Mouse (Mus musculus) layer of hippocampus, adult 9-10 months (tissue): ENCODE measurements at regions not wholly inside any gene's neighbourhood (a gene's known extent, or its start where the extent isn't known, plus 50 kb on each side); places are given as distances from the start of the nearest gene placed in this dataset.
A peak's percentile ranks its signal among the peaks of the same experiment; 100 is the strongest.

ENCODE experiments used
- DNase-seq: peaks from one replicate; pipeline ENCODE4 v3.0.0; 2022; ENCODE audit warnings: low spot score

- DNase-seq: no peak
Measured at GRCm38 (mm10) chr7:39866674-39867428, 349.3 kb downstream of the Zfp619 start.

GRCm38 (mm10) chr7:39867451-39867850 lies 349.9 kb downstream of the Zfp619 start:
- DNase-seq: no peak

GRCm38 (mm10) chr7:39882113-39882512 lies 364.5 kb downstream of the Zfp619 start:
- DNase-seq: no peak

GRCm38 (mm10) chr7:39894208-39894896 lies 376.8 kb downstream of the Zfp619 start:
- DNase-seq: no peak

GRCm38 (mm10) chr7:39896918-39897317 lies 379.4 kb downstream of the Zfp619 start:
- DNase-seq: peak; percentile 10

GRCm38 (mm10) chr7:39898268-39898667 lies 380.7 kb downstream of the Zfp619 start:
- DNase-seq: no peak

- no peak for DNase-seq
Measured at GRCm38 (mm10) chr7:39933946-39934345, 416.4 kb downstream of the Zfp619 start.

GRCm38 (mm10) chr7:39937262-39937661 lies 419.7 kb downstream of the Zfp619 start:
- no peak for DNase-seq

GRCm38 (mm10) chr7:39942262-39942900 lies 424.8 kb downstream of the Zfp619 start:
- no peak for DNase-seq

GRCm38 (mm10) chr7:39954110-39954509 lies 436.5 kb downstream of the Zfp619 start:
- DNase-seq: no peak

- no peak for DNase-seq
Measured at GRCm38 (mm10) chr7:39954931-39955330, 437.4 kb downstream of the Zfp619 start.

- DNase-seq: no peak
Measured at GRCm38 (mm10) chr7:39978121-39978520, 460.6 kb downstream of the Zfp619 start.

GRCm38 (mm10) chr7:39981647-39982046 lies 464.1 kb downstream of the Zfp619 start:
- no peak for DNase-seq
